Mouse (Mus musculus) neural tube, embryonic 11.5 days (tissue): Measurements from ENCODE around the gene Gm9. TPM values are rescaled to one million over a fixed set of nuclear protein-coding genes. Genes with fewer than 3 reads are reported as not detected.
"Not testable (repeated sequence)": the region's sequence is repeated elsewhere in the genome, so short reads cannot be mapped to it uniquely, and the experiment has no call there.

Experiments
- ATAC-seq: fragments of 200-750 bp; cut with Nextera tagmentation; 2 replicates; pipeline ENCODE4 v1.8.0; 2017; ENCODE audit warnings: moderate number of reproducible peaks, mild to moderate bottlenecking, moderate TSS enrichment, moderate library complexity; ENCODE audit not compliant: insufficient read depth, low FRiP score, low TSS enrichment
- DNase-seq: peaks from one replicate; pipeline ENCODE4 v3.0.0-alpha.2; 2015; ENCODE audit warnings: low spot score
- H3K27ac ChIP-seq: fragments of 300-500 bp; sonication (generic); 2 replicates; pipeline ENCODE4 v1.5.1; 2014; ENCODE audit warnings: low read depth, mild to moderate bottlenecking, low read length
- H3K27me3 ChIP-seq: fragments of 300-500 bp; sonication (generic); 2 replicates; pipeline ENCODE4 v1.6.1; 2014; ENCODE audit warnings: mild to moderate bottlenecking, low read length, mixed read lengths; ENCODE audit not compliant: control insufficient read depth, insufficient read depth
- H3K36me3 ChIP-seq: fragments of 300-500 bp; sonication (generic); 2 replicates; pipeline ENCODE4 v1.6.1; 2014; ENCODE audit warnings: mild to moderate bottlenecking, low read length, moderate library complexity, mixed read lengths; ENCODE audit not compliant: control insufficient read depth, insufficient read depth
- H3K4me1 ChIP-seq: fragments of 300-500 bp; sonication (generic); 2 replicates; pipeline ENCODE4 v1.6.1; 2014; ENCODE audit warnings: low read length, mixed read lengths; ENCODE audit not compliant: control insufficient read depth, insufficient read depth
- H3K4me2 ChIP-seq: fragments of 300-500 bp; sonication (generic); 2 replicates; pipeline ENCODE4 v1.6.1; 2014; ENCODE audit warnings: low read depth, mild to moderate bottlenecking, moderate library complexity
- H3K4me3 ChIP-seq: fragments of 300-500 bp; sonication (generic); 2 replicates; pipeline ENCODE4 v1.5.1; 2014; ENCODE audit warnings: low read depth, low read length
- H3K9ac ChIP-seq: fragments of 300-500 bp; sonication (generic); 2 replicates; pipeline ENCODE4 v1.6.1; 2014; ENCODE audit warnings: mild to moderate bottlenecking, low read length
- H3K9me3 ChIP-seq: fragments of 300-500 bp; sonication (generic); 2 replicates; pipeline ENCODE4 v1.6.1; 2016; ENCODE audit warnings: low read length; ENCODE audit not compliant: control insufficient read depth
- WGBS: fragments of 180-500 bp; shearing (Covaris S2); extraction: QIAGEN DNeasy Blood & Tissue Kit; methylation state at CpG from one replicate; pipeline ENCODE4 v1.1.7; 2014; 5-methylcytosine and 5-hydroxymethylcytosine counted together
- polyA plus RNA-seq: library from polyadenylated mRNA; unstranded; fragments of >200 nt; fragmentation: Nextera tagmentation; extraction: Ambion mirVana; gene quantifications from 2 replicates; pipeline ENCODE4 v1.2.1, GENCODE M21; 2014

Gm9 gene
- not detected in 2 replicates for polyA plus RNA-seq

- Histone ChIP-seq H3K9me3 (no peaks in the 10 kb centered on the region), H3K27me3 (no peaks in the 10 kb centered on the region), H3K4me1 (no peaks in the 10 kb centered on the region), H3K4me3 (no peak within 1 kb of the TSS), H3K36me3 (no peaks in the 10 kb centered on the region), H3K9ac (no peak within 1 kb of the TSS), H3K27ac (no peak within 1 kb of the TSS), H3K4me2 (no peak within 1 kb of the TSS)
- WGBS = 86% methylated on average over 10 of the region's 10 CpGs
- DNase-seq (no peak), ATAC-seq (no peak)
These were observed at the start of gene Gm9 for GRCm38 (mm10) chrX:37210941-37211340. Gene Gm9, minus strand, starts transcription at chrX:37211041.

- H3K9ac ChIP-seq, H3K4me2 ChIP-seq, H3K9me3 ChIP-seq, H3K4me3 ChIP-seq, ATAC-seq, H3K27ac ChIP-seq, H3K36me3 ChIP-seq, H3K4me1 ChIP-seq, H3K27me3 ChIP-seq, DNase-seq: not testable (repeated sequence)
- 50% methylated on average over 1 of the region's 3 CpGs for WGBS
These were observed 38.8 kb upstream of the Gm9 start, which contains the start of gene Rhox3a for GRCm38 (mm10) chrX:37249619-37250018. Gene Rhox3a, plus strand, starts transcription at chrX:37249919.

GRCm38 (mm10) chrX:37244676-37245075 is 33.8 kb upstream of the Gm9 start, which contains the start of gene Rhox2a:
Gene Rhox2a, plus strand, starts transcription at chrX:37244976.
- not testable (repeated sequence) for ATAC-seq, H3K4me3 ChIP-seq, H3K27ac ChIP-seq, H3K4me2 ChIP-seq, H3K9me3 ChIP-seq, H3K27me3 ChIP-seq, H3K36me3 ChIP-seq, H3K9ac ChIP-seq, H3K4me1 ChIP-seq, DNase-seq
- no CpG with 5 or more reads among the region's 9 CpGs for WGBS

GRCm38 (mm10) chrX:37222158-37222557 is 11.3 kb upstream of the Gm9 start, which contains the start of gene Rhox1:
Gene Rhox1, minus strand, starts transcription at chrX:37222258.
- H3K27me3 ChIP-seq, H3K9ac ChIP-seq, H3K36me3 ChIP-seq, ATAC-seq, DNase-seq, H3K4me2 ChIP-seq, H3K4me1 ChIP-seq, H3K27ac ChIP-seq, H3K9me3 ChIP-seq, H3K4me3 ChIP-seq: not testable (repeated sequence)
- WGBS = 79% methylated on average over 1 of the region's 1 CpGs

- H3K9me3 ChIP-seq = no peaks in the 10 kb centered on the region
- ATAC-seq = no peak
- WGBS = 60% methylated on average over 8 of the region's 8 CpGs
These were observed 12.2 kb downstream of the Gm9 start for GRCm38 (mm10) chrX:37198676-37199075.

GRCm38 (mm10) chrX:37191744-37192379 is 19.0 kb downstream of the Gm9 start:
- peak overlapping the region; percentile 53 for H3K4me2 ChIP-seq
- 39% methylated on average over 28 of the region's 28 CpGs for WGBS
- ATAC-seq = no peak
- no peaks in the 10 kb centered on the region for H3K27me3 ChIP-seq
- peak; percentile 39 for DNase-seq
- no peaks in the 10 kb centered on the region for H3K9me3 ChIP-seq
- H3K4me3 ChIP-seq = peak overlapping the region; percentile 53
- no peak overlapping the region for H3K27ac ChIP-seq
- H3K9ac ChIP-seq = peak overlapping the region; percentile 27
- no peaks in the 10 kb centered on the region for H3K4me1 ChIP-seq
- H3K36me3 ChIP-seq = no peaks in the 10 kb centered on the region

More at GRCm38 (mm10) chrX:37198676-37199075, 12.2 kb downstream of the Gm9 start:
- Histone ChIP-seq H3K4me2 (no peak overlapping the region), H3K9ac (no peak overlapping the region), H3K27ac (no peak overlapping the region), H3K27me3 (no peaks in the 10 kb centered on the region), H3K36me3 (no peaks in the 10 kb centered on the region), H3K4me3 (no peak overlapping the region), H3K4me1 (no peaks in the 10 kb centered on the region)
- DNase-seq = no peak

- WGBS = 19% methylated on average over 59 of the region's 63 CpGs
These were observed 19.6 kb downstream of the Gm9 start, which contains the start of the genes Ndufa1 and Rnf113a1 for GRCm38 (mm10) chrX:37191105-37191743. Gene Ndufa1, minus strand, starts transcription at chrX:37191163. Gene Rnf113a1, plus strand, starts transcription at chrX:37191245.

GRCm38 (mm10) chrX:37190755-37191104 is 20.1 kb downstream of the Gm9 start:
- no peaks in the 10 kb centered on the region for H3K4me1 ChIP-seq
- no peaks in the 10 kb centered on the region for H3K9me3 ChIP-seq
- 26% methylated on average over 20 of the region's 20 CpGs for WGBS
- H3K27me3 ChIP-seq = no peaks in the 10 kb centered on the region
- H3K9ac ChIP-seq = peak overlapping the region; percentile 32; the same call in 1 of the 2 replicates
- H3K4me2 ChIP-seq = peak overlapping the region; percentile 53
- peak overlapping the region; percentile 53 for H3K4me3 ChIP-seq
- no peak for DNase-seq
- ATAC-seq = no peak; the same call in 1 of the 2 replicates
- no peak overlapping the region for H3K27ac ChIP-seq
- no peaks in the 10 kb centered on the region for H3K36me3 ChIP-seq

More at GRCm38 (mm10) chrX:37191105-37191743, 19.6 kb downstream of the Gm9 start, which contains the start of the genes Ndufa1 and Rnf113a1:
- Histone ChIP-seq H3K27me3 (no peaks in the 10 kb centered on the region), H3K4me2 (peak within 1 kb of the TSS; percentile 53), H3K4me3 (peak within 1 kb of the TSS; percentile 53), H3K9me3 (no peaks in the 10 kb centered on the region), H3K27ac (no peak within 1 kb of the TSS), H3K9ac (peak within 1 kb of the TSS; percentile 32), H3K4me1 (no peaks in the 10 kb centered on the region), H3K36me3 (no peaks in the 10 kb centered on the region)
- DNase-seq = peak; percentile 85
- peak; percentile 88 for ATAC-seq
